Mouse (Mus musculus) bone marrow macrophage, adult 2 months (primary cell): ENCODE measurements around the gene Prmt1.

Source experiments
- CTCF ChIP-seq: IDR thresholded peaks from 2 replicates; pipeline ENCODE4 v1.5.1; 2012; ENCODE audit warnings: low read depth, mild to moderate bottlenecking, low read length, moderate library complexity
- POLR2A ChIP-seq: IDR thresholded peaks from 2 replicates; pipeline ENCODE4 v1.6.1; 2012; ENCODE audit warnings: mild to moderate bottlenecking, low read depth, low read length, borderline replicate concordance

DNA sequence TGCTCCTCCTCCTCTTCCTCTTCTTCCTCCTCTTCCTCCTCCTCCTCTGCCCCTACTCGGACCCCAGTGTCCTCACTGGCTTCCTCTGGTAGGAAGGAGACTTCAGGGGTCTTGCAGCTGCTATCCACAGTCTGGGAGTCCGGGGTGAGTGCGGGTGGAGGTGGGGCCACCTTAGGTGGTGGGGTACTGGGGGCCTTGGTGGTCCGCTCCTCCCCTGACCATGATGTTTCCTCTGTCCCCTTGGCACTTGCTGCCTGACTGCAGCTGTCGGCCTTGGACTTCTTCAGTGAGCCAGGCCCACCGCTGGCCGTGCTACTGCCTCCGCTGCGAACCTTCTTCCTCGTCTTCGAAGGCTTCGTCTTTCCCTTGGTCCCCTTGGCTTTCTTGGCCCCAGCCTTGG, 20.1 kb upstream of the Prmt1 start:
- no peak for TF ChIP-seq CTCF
- TF ChIP-seq POLR2A = no peak
